Mouse (Mus musculus) retina, adult 2 months (tissue): ENCODE data around the gene Kctd4.
"Not testable (repeated sequence)": the region's sequence is repeated elsewhere in the genome, so short reads cannot be mapped to it uniquely, and the experiment has no call there.

Source experiments
- DNase-seq: peaks from one replicate; pipeline ENCODE4 v3.0.0-alpha.2; 2012; ENCODE audit warnings: low read depth, low spot score

Gene Kctd4

GRCm38 (mm10) chr14:75954766-75955165 lies at the start of gene Kctd4:
TSS of gene Kctd4 (plus strand) at chr14:75955009.
- no peak for DNase-seq

- no peak for DNase-seq
These were observed 47.9 kb upstream of the Kctd4 start for GRCm38 (mm10) chr14:75906931-75907330.

GRCm38 (mm10) chr14:75911968-75912367 lies 42.8 kb upstream of the Kctd4 start:
- no peak for DNase-seq

- DNase-seq, result no peak
These were observed 42.1 kb upstream of the Kctd4 start for GRCm38 (mm10) chr14:75912665-75913064.

- DNase-seq, result no peak
These were observed 31.3 kb upstream of the Kctd4 start for GRCm38 (mm10) chr14:75923314-75924052.

- not testable (repeated sequence) for DNase-seq
These were observed 25.1 kb upstream of the Kctd4 start for GRCm38 (mm10) chr14:75929713-75930112.

- no peak for DNase-seq
These were observed 23.5 kb upstream of the Kctd4 start for GRCm38 (mm10) chr14:75931266-75931665.

- no peak for DNase-seq
These were observed 20.4 kb upstream of the Kctd4 start for GRCm38 (mm10) chr14:75934359-75934758.

- DNase-seq, result no peak
These were observed 17.1 kb upstream of the Kctd4 start for GRCm38 (mm10) chr14:75937714-75938113.

GRCm38 (mm10) chr14:75941500-75941899 lies 13.3 kb upstream of the Kctd4 start:
- no peak for DNase-seq

- DNase-seq, result no peak
These were observed 12.4 kb upstream of the Kctd4 start for GRCm38 (mm10) chr14:75942365-75942764.

- DNase-seq, result no peak
These were observed 7.1 kb upstream of the Kctd4 start for GRCm38 (mm10) chr14:75947674-75948073.

- DNase-seq, result no peak
These were observed 1.8 kb upstream of the Kctd4 start for GRCm38 (mm10) chr14:75953011-75953410.

- DNase-seq, result no peak
These were observed 7.4 kb downstream of the Kctd4 start for GRCm38 (mm10) chr14:75962250-75962649.

GRCm38 (mm10) chr14:75963215-75963614 lies 8.4 kb downstream of the Kctd4 start:
- DNase-seq, result no peak

- DNase-seq, result no peak
These were observed 9.2 kb downstream of the Kctd4 start for GRCm38 (mm10) chr14:75964000-75964399.

- no peak for DNase-seq
These were observed 9.6 kb downstream of the Kctd4 start for GRCm38 (mm10) chr14:75964433-75964832.

GRCm38 (mm10) chr14:75967291-75967690 lies 12.5 kb downstream of the Kctd4 start:
- DNase-seq, result no peak

- no peak for DNase-seq
These were observed 21.3 kb downstream of the Kctd4 start for GRCm38 (mm10) chr14:75976107-75976506.

GRCm38 (mm10) chr14:75981231-75981630 lies 26.4 kb downstream of the Kctd4 start:
- DNase-seq, result no peak

- DNase-seq, result no peak
These were observed 29.1 kb downstream of the Kctd4 start for GRCm38 (mm10) chr14:75983891-75984290.

- DNase-seq, result no peak
These were observed 30.3 kb downstream of the Kctd4 start for GRCm38 (mm10) chr14:75985112-75985511.

- no peak for DNase-seq
These were observed 32.2 kb downstream of the Kctd4 start for GRCm38 (mm10) chr14:75986878-75987483.
